Mouse (Mus musculus): ENCODE data around the gene Thap12.

Gene Thap12

GRCm38 (mm10) chr7:98698041-98698440 lies 4.9 kb upstream of the Thap12 start:
- DNase-seq (ENCODE audit: low spot score), result no peak

- no peak for DNase-seq (ENCODE audit: low spot score)
Observed at GRCm38 (mm10) chr7:98698590-98698989, 4.3 kb upstream of the Thap12 start.

DNA sequence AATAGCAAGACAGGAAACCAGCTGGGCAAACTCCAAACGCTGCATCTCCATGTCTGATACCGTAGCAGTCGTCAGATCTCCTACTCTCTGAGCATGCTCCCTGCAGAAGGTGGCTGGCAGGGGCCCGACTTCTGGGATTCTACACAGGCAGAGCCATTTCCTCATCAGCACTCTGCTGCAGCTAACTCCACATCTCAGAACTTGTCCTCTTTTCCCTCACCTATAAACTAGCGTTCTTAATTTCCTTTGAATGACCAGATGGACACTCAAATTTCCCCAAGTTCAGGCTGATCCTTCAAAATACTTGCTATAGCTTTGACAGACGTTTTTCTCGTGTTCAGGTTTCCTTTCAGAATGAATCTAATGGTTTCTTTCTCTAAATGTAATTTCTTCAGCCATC lies 1.1 kb upstream of the Thap12 start:
- no peak for DNase-seq (ENCODE audit: low spot score)

DNA sequence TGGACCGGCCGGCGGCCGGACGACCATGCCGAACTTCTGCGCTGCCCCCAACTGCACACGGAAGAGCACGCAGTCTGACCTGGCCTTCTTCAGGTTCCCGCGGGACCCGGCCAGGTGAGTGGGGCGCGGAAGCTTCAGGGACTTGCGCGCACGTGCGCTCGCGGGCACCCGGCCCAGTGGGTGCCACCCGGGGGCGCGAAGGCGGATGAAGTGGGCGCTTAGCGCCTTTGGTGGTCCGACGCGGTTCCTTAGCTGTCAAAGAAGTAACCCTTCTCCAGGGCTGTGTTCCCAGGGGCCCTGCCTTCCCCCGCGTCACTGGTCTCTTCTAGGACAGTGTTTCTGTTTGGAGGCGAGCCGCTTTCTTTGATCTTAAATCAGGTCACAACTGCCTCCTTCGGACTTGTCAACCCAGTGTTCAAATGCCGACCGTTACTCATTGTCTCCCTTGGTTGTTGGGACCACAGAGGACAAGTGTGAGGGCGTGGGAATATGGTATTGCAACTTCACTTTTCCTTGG lies 520 bp downstream of the Thap12 start:
- peak; percentile 54 for DNase-seq (ENCODE audit: low spot score)

DNA sequence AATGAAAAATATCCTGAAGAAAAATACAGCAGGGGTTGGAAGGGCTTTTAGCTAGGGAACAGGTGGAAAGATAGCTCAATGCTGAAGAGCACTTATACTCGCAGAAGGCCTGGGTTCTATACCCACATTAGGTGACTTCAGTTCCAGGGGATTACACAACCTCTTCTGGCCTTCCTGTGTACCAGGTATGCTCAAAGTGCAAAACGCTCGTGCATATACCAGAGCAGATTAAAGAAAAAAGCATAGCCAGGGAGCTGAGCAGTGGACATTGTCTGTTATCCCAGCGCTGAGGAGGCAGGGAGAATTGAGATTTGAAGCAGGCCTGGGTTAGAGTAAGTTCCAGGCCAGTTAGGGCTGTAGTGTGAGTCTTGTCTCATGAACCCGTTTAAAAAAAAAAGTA lies 1.4 kb downstream of the Thap12 start:
- DNase-seq (ENCODE audit: low spot score), result no peak

DNA sequence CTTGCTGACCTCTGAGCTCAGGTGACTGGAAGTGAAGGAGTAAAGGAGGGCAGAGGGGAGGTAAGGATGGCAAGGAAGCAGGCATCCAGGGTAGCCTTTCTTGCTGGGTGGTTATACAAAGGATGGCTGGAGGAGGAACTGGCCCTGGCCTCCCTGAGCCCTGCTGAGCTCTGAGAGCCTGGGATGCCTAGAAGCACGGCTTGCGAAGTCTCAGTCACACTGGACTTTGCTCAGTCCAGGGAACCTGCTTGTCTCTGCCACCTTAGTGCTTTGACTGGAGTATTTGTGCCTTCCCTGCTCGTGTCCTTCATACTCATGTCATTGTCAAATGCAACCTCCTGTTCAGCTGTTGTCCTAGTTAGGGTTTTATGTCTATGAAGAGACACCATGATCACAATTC lies 10.8 kb downstream of the Thap12 start:
- no peak for DNase-seq (ENCODE audit: low spot score)

GRCm38 (mm10) chr7:98717438-98717837 lies 14.5 kb downstream of the Thap12 start:
- DNase-seq (ENCODE audit: low spot score), result no peak

- no peak for DNase-seq (ENCODE audit: low spot score)
Observed at GRCm38 (mm10) chr7:98719761-98720160, 16.9 kb downstream of the Thap12 start.

DNA sequence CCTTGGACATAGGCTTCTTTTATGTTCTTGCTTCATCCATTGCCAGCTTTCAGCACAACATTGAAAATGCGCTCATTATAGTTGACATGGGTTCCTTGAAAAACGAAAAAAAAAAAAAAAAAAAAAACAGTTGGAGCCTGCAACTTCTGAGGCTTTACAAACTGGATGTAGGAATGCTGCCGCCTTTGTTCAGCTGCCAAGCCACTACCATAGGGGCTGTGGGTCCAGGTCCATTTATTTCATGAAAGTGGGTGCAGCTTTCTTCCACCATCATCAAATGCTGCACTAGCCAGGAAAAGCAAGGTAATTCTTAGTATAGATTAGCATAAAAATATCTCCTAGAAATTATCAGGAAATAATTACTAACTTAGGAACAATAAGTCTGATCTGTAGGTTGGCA lies 17.8 kb downstream of the Thap12 start:
- no peak for DNase-seq (ENCODE audit: low spot score)

DNA sequence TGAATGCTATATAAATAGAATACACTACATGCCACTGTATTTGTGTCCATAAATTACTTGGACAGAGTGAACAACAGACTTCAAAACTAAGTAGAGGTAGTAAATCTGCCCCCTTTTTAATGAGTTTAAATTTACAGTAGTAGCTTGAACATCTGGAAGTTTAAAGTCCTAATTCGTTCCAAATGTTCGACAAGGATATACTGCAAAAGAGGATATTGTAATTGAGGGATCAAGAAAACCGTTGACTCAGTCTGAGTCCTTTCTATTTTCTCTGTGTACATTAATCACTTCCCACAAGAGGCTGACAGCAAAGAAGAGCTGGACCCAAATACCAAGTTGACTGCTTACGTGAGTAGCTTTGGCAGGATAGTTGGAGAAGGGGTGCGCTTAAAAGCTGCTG lies 18.3 kb downstream of the Thap12 start:
- no peak for DNase-seq (ENCODE audit: low spot score)

DNA sequence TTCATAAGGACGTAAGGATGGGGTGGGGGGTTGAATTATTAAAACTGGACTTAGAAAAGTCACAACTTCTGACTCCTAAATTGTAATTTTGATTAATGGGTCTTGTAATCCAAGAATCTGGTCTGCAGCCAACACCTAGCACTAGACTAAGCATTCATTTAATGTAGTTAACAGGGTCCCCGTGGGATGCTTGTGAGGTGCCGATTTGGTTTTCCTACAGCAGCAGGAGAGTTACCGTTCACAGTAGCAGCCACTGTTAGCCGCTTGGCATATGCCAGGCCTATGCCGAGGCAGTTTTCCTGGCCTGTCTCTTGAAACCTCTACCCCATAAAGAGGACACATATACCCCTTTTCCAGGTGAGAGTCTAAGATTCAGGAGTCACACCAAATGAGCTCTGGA lies 18.7 kb downstream of the Thap12 start:
- no peak for DNase-seq (ENCODE audit: low spot score)

- no peak for DNase-seq (ENCODE audit: low spot score)
Observed at GRCm38 (mm10) chr7:98725686-98726195, 22.8 kb downstream of the Thap12 start.

- no peak for DNase-seq (ENCODE audit: low spot score)
Observed at GRCm38 (mm10) chr7:98727986-98728385, 25.1 kb downstream of the Thap12 start.

GRCm38 (mm10) chr7:98728499-98728898 lies 25.6 kb downstream of the Thap12 start:
- DNase-seq (ENCODE audit: low spot score), result no peak

GRCm38 (mm10) chr7:98729661-98730271 lies 26.9 kb downstream of the Thap12 start:
- no peak for DNase-seq (ENCODE audit: low spot score)

GRCm38 (mm10) chr7:98733958-98734357 lies 31.1 kb downstream of the Thap12 start:
- no peak for DNase-seq (ENCODE audit: low spot score)

- DNase-seq (ENCODE audit: low spot score), result no peak
Observed at GRCm38 (mm10) chr7:98734876-98735275, 32.0 kb downstream of the Thap12 start.

- DNase-seq (ENCODE audit: low spot score), result no peak
Observed at GRCm38 (mm10) chr7:98736780-98737550, 34.1 kb downstream of the Thap12 start.

- no peak for DNase-seq (ENCODE audit: low spot score)
Observed at GRCm38 (mm10) chr7:98740363-98740762, 37.5 kb downstream of the Thap12 start.

DNA sequence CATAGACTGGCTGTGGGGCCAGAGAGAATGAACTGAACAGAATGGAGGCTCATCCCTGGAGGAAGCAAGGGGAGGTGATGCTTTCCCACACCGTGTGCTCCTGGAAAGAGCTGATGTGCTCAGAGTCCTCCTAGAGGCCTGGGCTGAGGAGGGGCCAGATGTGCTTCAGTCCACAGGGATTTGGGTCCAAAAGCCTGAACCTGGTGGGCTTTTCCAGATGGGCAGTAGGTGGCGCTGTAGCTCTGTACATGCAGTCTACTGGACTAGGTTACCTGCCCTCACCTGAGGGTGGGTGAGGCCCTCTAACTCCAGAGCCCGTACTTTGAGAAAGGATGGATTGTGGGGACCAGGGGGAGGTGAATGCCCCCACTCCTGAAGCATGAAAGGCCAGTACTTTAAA lies 40.4 kb downstream of the Thap12 start:
- peak; percentile 38 for DNase-seq (ENCODE audit: low spot score)

- no peak for DNase-seq (ENCODE audit: low spot score)
Observed at GRCm38 (mm10) chr7:98750404-98750803, 47.5 kb downstream of the Thap12 start.

GRCm38 (mm10) chr7:98752680-98753079 lies 49.8 kb downstream of the Thap12 start:
- DNase-seq (ENCODE audit: low spot score), result no peak

- DNase-seq (ENCODE audit: low spot score), result no peak
Observed at GRCm38 (mm10) chr7:98756050-98756449, 53.1 kb downstream of the Thap12 start.

All from yolk sac, embryonic 10.5 days (tissue).